Mouse (Mus musculus): ENCODE measurements around the gene Uevld. TPM values are rescaled to one million over a fixed set of nuclear protein-coding genes. Genes with fewer than 3 reads are reported as not detected.
A peak's percentile ranks its signal among the peaks of the same experiment; 100 is the strongest.

Uevld gene
- total and polyA plus RNA-seq, 3 experiments: 2.9 to 6.6 (median 4.6) TPM

GRCm38 (mm10) chr7:46935847-46936246, 22.5 kb downstream of the Uevld start:
- no peak for DNase-seq (ENCODE audit: extremely low read depth)
- Histone ChIP-seq H3K9ac (ENCODE audit: insufficient read depth, low read depth) (no peak overlapping the region), H3K4me2 (ENCODE audit: insufficient read depth, low read depth, poor library complexity, severe bottlenecking) (no peak overlapping the region), H3K4me3 (replicated peaks in 1 of 3; ENCODE audit: low read depth in 2 of 3, low read length in 2 of 3, poor library complexity in 1 of 3) (no peak overlapping the region), H3K9me3 (replicated peaks; ENCODE audit: low read length) (no peaks in the 10 kb centered on the region), H3K27me3 (replicated peaks) (no peaks in the 10 kb centered on the region), H3K36me3 (replicated peaks in 1 of 2; ENCODE audit: control insufficient read depth in 1 of 2, insufficient read depth in 1 of 2, low read length in 1 of 2) (peaks cover 30 to 67% of the 10 kb centered on the region in 2 experiments), H3K27ac (ENCODE audit: insufficient read depth, low read depth) (no peak overlapping the region), H3K4me1 (ENCODE audit: control insufficient read depth in 1 of 2, insufficient read depth in 2 of 2) (peaks cover 3 to 17% of the 10 kb centered on the region in 2 experiments; a peak in 2 of 4 replicates), H3K79me2 (replicated peaks; ENCODE audit: control insufficient read depth, extremely low read depth, insufficient read depth, poor library complexity, severe bottlenecking) (no peaks in the 10 kb centered on the region)
- in situ Hi-C loops (cut with MboI; ENCODE audit: low pct_ligation_motif_present, low pct_unique_long_range_greater_than_20kb, low sequenced_read_pairs): no loop called here
- TF ChIP-seq CTCF (conservative IDR thresholded peaks at IDR 0.05 in 1 of 2, IDR thresholded peaks at IDR 0.05 in 1 of 2; ENCODE audit: low read depth in 2 of 2, low read length in 2 of 2) (peak in 1 of 2 experiments; percentile 57; a peak in 2 of 4 replicates), SMC3 (IDR thresholded peaks at IDR 0.05; ENCODE audit: low read depth, low read length) (peak; percentile 51), TBP (conservative IDR thresholded peaks at IDR 0.05; ENCODE audit: low read depth, low read length) (no peak), RAD21 (IDR thresholded peaks at IDR 0.05; ENCODE audit: low read depth, low read length) (peak; percentile 40), HCFC1 (IDR thresholded peaks at IDR 0.05; ENCODE audit: low read depth, low read length) (no peak)
- dilution Hi-C loops (cut with MboI; ENCODE audit: extremely low pct_ligation_motif_present, extremely low pct_unique_long_range_greater_than_20kb, low sequenced_read_pairs): no loop called here

- dilution Hi-C loops (cut with MboI; ENCODE audit: extremely low pct_ligation_motif_present, extremely low pct_unique_long_range_greater_than_20kb, low sequenced_read_pairs): no loop called here
- no peak for DNase-seq (ENCODE audit: extremely low read depth)
- Histone ChIP-seq H3K79me2 (replicated peaks; ENCODE audit: control insufficient read depth, extremely low read depth, insufficient read depth, poor library complexity, severe bottlenecking) (no peaks in the 10 kb centered on the region), H3K27me3 (replicated peaks) (no peaks in the 10 kb centered on the region), H3K4me2 (ENCODE audit: insufficient read depth, low read depth, poor library complexity, severe bottlenecking) (no peak overlapping the region), H3K36me3 (replicated peaks in 1 of 2; ENCODE audit: control insufficient read depth in 1 of 2, insufficient read depth in 1 of 2, low read length in 1 of 2) (peaks cover 33 to 65% of the 10 kb centered on the region in 2 experiments), H3K9ac (ENCODE audit: insufficient read depth, low read depth) (no peak overlapping the region), H3K27ac (ENCODE audit: insufficient read depth, low read depth) (no peak overlapping the region), H3K9me3 (replicated peaks; ENCODE audit: low read length) (no peaks in the 10 kb centered on the region), H3K4me3 (replicated peaks in 1 of 3; ENCODE audit: low read depth in 2 of 3, low read length in 2 of 3, poor library complexity in 1 of 3) (no peak overlapping the region), H3K4me1 (ENCODE audit: control insufficient read depth in 1 of 2, insufficient read depth in 2 of 2) (peaks cover 3 to 21% of the 10 kb centered on the region in 2 experiments; a peak in 2 of 4 replicates)
- in situ Hi-C loops (cut with MboI; ENCODE audit: low pct_ligation_motif_present, low pct_unique_long_range_greater_than_20kb, low sequenced_read_pairs): no loop called here
- TF ChIP-seq TCF12 (IDR thresholded peaks at IDR 0.05; ENCODE audit: low read depth, low read length) (no peak), IRF4 (IDR thresholded peaks at IDR 0.05; ENCODE audit: low read depth, low read length) (no peak), SMC3 (IDR thresholded peaks at IDR 0.05; ENCODE audit: low read depth, low read length) (no peak), MAZ (IDR thresholded peaks at IDR 0.05; ENCODE audit: low read depth, low read length) (no peak), TBP (conservative IDR thresholded peaks at IDR 0.05; ENCODE audit: low read depth, low read length) (no peak), MYC (IDR thresholded peaks at IDR 0.05; ENCODE audit: low read depth, low read length) (no peak), JUND (conservative IDR thresholded peaks at IDR 0.05; ENCODE audit: low read depth, low read length) (no peak), MAFK (IDR thresholded peaks at IDR 0.05; ENCODE audit: insufficient replicate concordance, low read length) (no peak), ZMIZ1 (IDR thresholded peaks at IDR 0.05; ENCODE audit: low read depth, low read length) (no peak), MXI1 (IDR thresholded peaks at IDR 0.05; ENCODE audit: low read depth, low read length) (no peak), PAX5 (IDR thresholded peaks at IDR 0.05; ENCODE audit: low read length) (no peak), ZC3H11A (IDR thresholded peaks at IDR 0.05; ENCODE audit: low read depth, low read length) (no peak), GABPA (IDR thresholded peaks at IDR 0.05; ENCODE audit: insufficient replicate concordance, low read depth, low read length) (no peak), NELFE (IDR thresholded peaks at IDR 0.05; ENCODE audit: low read depth, low read length) (no peak), POLR2A (IDR thresholded peaks at IDR 0.05; ENCODE audit: low read depth, low read length) (no peak), JUN (IDR thresholded peaks at IDR 0.05; ENCODE audit: insufficient read depth, low read depth, low read length) (no peak), RAD21 (IDR thresholded peaks at IDR 0.05; ENCODE audit: low read depth, low read length) (no peak), KAT2A (IDR thresholded peaks at IDR 0.05; ENCODE audit: insufficient replicate concordance, low read length) (no peak), ZNF384 (IDR thresholded peaks at IDR 0.05; ENCODE audit: low read depth, low read length) (no peak), E2F4 (IDR thresholded peaks at IDR 0.05; ENCODE audit: insufficient replicate concordance, low read depth, low read length) (no peak)
Observed at GRCm38 (mm10) chr7:46934788-46935187, 23.5 kb downstream of the Uevld start.
